Mouse (Mus musculus) forebrain, embryonic 11.5 days (tissue): ENCODE results near the gene Batf3. TPM values are rescaled to one million over a fixed set of nuclear protein-coding genes. Genes with fewer than 3 reads are reported as not detected.

ENCODE experiments used
- ATAC-seq: fragments of 200-750 bp; cut with Nextera tagmentation; replicated peaks from 2 replicates; pipeline ENCODE4 v1.8.0; 2017; ENCODE audit warnings: moderate TSS enrichment; ENCODE audit not compliant: low FRiP score
- DNase-seq: peaks from one replicate; pipeline ENCODE4 v3.0.0-alpha.2; 2017; ENCODE audit warnings: low spot score
- H3K27ac ChIP-seq: fragments of 300-500 bp; sonication (generic); 2 replicates; pipeline ENCODE4 v1.5.1; 2014; ENCODE audit warnings: low read depth, low read length
- H3K27me3 ChIP-seq: fragments of 300-500 bp; sonication (generic); 2 replicates; pipeline ENCODE4 v1.6.1; 2014; ENCODE audit warnings: mild to moderate bottlenecking, low read length, mixed read lengths; ENCODE audit not compliant: control insufficient read depth, insufficient read depth
- H3K36me3 ChIP-seq: fragments of 300-500 bp; sonication (generic); 2 replicates; pipeline ENCODE4 v1.6.1; 2014; ENCODE audit warnings: mild to moderate bottlenecking, low read length, moderate library complexity, mixed read lengths; ENCODE audit not compliant: control insufficient read depth, insufficient read depth
- H3K4me1 ChIP-seq: fragments of 300-500 bp; sonication (generic); replicated peaks from 2 replicates; pipeline ENCODE4 v1.6.1; 2014; ENCODE audit warnings: low read length, mixed read lengths; ENCODE audit not compliant: control insufficient read depth, insufficient read depth
- H3K4me2 ChIP-seq: fragments of 300-500 bp; sonication (generic); 2 replicates; pipeline ENCODE4 v1.6.1; 2014; ENCODE audit warnings: low read depth, mild to moderate bottlenecking, low read length, moderate library complexity, mixed read lengths; ENCODE audit not compliant: severe bottlenecking
- H3K4me3 ChIP-seq: fragments of 300-500 bp; sonication (generic); 2 replicates; pipeline ENCODE4 v1.5.1; 2014; ENCODE audit warnings: low read depth, low read length
- H3K9ac ChIP-seq: fragments of 300-500 bp; sonication (generic); 2 replicates; pipeline ENCODE4 v1.6.1; 2014; ENCODE audit warnings: low read length
- H3K9me3 ChIP-seq: fragments of 300-500 bp; sonication (generic); 2 replicates; pipeline ENCODE4 v1.6.1; 2016; ENCODE audit warnings: low read length, mixed read lengths; ENCODE audit not compliant: control insufficient read depth
- WGBS: fragments of 180-500 bp; shearing (Covaris S2); extraction: QIAGEN DNeasy Blood & Tissue Kit; methylation state at CpG from one replicate; pipeline ENCODE4 v1.1.7; 2014; 5-methylcytosine and 5-hydroxymethylcytosine counted together
- polyA plus RNA-seq: library from polyadenylated mRNA; unstranded; fragments of >200 nt; fragmentation: Nextera tagmentation; extraction: Ambion mirVana; gene quantifications from 2 replicates; pipeline ENCODE4 v1.2.1, GENCODE M21; 2014

Gene Batf3
- polyA plus RNA-seq, 1 experiment from 2014 or later = 6.0 TPM

DNA sequence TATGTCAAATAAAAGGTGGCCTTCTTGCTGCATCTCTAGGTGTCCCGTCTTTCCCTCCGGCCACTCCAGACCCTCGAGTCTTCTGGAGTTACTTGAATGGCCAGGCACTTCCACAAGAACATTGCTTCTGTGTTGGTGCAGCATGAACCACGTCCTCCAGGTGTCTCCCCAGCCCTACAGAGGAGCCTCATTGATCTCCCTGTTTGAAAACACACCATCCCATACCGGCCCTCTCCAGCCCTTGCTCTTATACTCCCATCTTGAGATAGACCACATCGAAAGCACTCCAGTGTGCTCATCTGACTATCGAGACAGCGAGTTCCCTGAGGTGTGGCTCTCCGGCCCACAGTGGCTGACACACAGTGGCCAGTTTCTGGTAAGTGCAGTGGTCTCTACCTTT, 2.6 kb upstream of the Batf3 start:
- Histone ChIP-seq H3K27me3 (peaks cover 16% of the 10 kb centered on the region), H3K36me3 (no peaks in the 10 kb centered on the region), H3K27ac (no peak overlapping the region), H3K4me3 (no peak overlapping the region), H3K9me3 (no peaks in the 10 kb centered on the region), H3K4me1 (peaks cover 3% of the 10 kb centered on the region), H3K9ac (no peak overlapping the region), H3K4me2 (no peak overlapping the region)
- DNase-seq (no peak), ATAC-seq (no peak)
- WGBS = 77% methylated on average over 9 of the region's 9 CpGs

DNA sequence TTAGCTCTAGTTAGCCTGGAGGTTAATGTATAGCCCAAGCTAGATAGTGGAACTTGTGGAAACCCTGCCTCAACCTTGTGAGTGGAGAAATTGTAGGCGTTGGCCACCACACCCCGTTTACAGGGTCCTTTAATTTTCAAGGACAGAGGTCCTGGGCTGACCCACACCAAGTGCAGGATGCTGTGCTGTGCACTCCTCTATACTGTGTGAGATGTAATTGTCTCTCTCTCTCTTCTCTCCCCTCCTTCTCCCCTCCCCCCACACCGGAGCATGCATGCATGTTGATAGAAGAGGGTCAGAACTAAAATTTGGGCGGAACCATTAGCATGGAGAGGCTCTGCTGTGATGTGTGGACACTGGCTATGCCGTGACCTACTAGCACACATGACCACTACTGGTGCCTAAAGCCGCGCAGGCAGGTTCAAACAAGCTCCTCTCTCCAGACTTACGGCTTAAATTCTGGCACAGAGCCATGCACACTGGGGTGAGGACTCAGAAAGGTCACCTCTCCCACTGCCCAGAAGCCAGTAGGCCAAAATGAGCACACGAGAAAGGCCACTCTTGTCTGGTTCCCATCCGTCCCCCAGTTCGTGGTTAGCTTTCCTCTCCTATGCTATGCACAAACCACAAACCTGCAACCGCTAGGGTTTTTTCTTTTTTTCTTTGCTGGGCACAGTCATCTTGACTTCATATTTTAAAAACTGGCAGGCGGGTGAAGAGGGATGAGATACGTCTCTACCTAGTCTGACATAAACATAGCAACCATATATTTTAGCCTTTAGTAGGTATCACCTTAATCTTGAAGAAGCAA, 571 bp upstream of the Batf3 start:
- peak; percentile 44; the same call in 1 of the 2 replicates for ATAC-seq
- WGBS = 60% methylated on average over 14 of the region's 14 CpGs
- H3K27ac ChIP-seq = no peak overlapping the region

GRCm38 (mm10) chr1:191099114-191099513, 1.5 kb downstream of the Batf3 start:
- no peak overlapping the region for H3K9ac ChIP-seq
- DNase-seq (no peak), ATAC-seq (no peak)
- no peaks in the 10 kb centered on the region for H3K9me3 ChIP-seq
- H3K36me3 ChIP-seq = no peaks in the 10 kb centered on the region
- peaks cover 3% of the 10 kb centered on the region for H3K4me1 ChIP-seq
- H3K27me3 ChIP-seq = peaks cover 16% of the 10 kb centered on the region
- WGBS = 52% methylated on average over 5 of the region's 5 CpGs
- H3K27ac ChIP-seq = no peak overlapping the region
- H3K4me2 ChIP-seq = peak overlapping the region; percentile 97; the same call in 1 of the 2 replicates
- H3K4me3 ChIP-seq = no peak overlapping the region

More for the DNA sequence above, 571 bp upstream of the Batf3 start:
- Histone ChIP-seq H3K4me3 (peak overlapping the region; percentile 53), H3K9ac (peak overlapping the region; percentile 64; the same call in 1 of the 2 replicates), H3K4me1 (peaks cover 3% of the 10 kb centered on the region), H3K27me3 (peaks cover 16% of the 10 kb centered on the region), H3K9me3 (no peaks in the 10 kb centered on the region), H3K4me2 (peak overlapping the region; percentile 97), H3K36me3 (no peaks in the 10 kb centered on the region)
- no peak for DNase-seq

- 72% methylated on average over 5 of the region's 5 CpGs for WGBS
- H3K4me1 ChIP-seq = peaks cover 3% of the 10 kb centered on the region
- DNase-seq (no peak), ATAC-seq (no peak)
- no peak overlapping the region for H3K27ac ChIP-seq
- H3K4me2 ChIP-seq = no peak overlapping the region
- no peaks in the 10 kb centered on the region for H3K9me3 ChIP-seq
- no peak overlapping the region for H3K9ac ChIP-seq
- H3K27me3 ChIP-seq = peaks cover 16% of the 10 kb centered on the region
- H3K36me3 ChIP-seq = no peaks in the 10 kb centered on the region
- H3K4me3 ChIP-seq = no peak overlapping the region
Observed at GRCm38 (mm10) chr1:191099772-191100291, 2.2 kb downstream of the Batf3 start.

DNA sequence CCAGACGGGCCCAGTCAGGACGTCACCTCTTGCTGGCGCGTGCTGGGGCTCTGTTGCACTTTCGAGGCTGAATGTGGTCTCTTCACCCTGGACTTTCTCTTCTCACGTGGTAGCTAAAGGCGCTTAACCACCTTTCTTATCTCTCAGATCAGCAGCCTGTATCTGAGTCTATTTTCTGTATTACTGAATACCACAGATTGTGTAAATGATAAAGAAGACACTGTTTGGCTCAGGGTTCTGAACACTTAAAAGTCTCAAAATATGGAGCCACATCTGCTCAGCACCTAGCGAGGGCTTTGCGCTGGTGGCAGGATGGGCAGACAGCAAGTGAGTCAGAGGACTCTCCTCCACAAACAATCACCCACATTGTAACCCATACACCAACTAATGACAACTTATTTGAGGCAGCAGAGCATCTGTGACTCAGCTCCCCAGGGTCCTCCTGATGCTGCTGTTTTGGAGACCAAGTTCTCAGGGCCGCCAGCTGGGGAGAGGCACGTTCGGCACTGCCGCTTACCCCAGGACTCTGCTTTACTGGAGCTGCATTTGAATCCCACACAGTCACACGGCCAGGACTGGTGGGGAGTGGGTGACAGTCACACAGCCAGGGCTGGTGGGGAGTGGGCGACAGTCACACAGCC, 5.2 kb downstream of the Batf3 start:
- no peak for DNase-seq
- Histone ChIP-seq H3K9ac (no peak overlapping the region), H3K4me3 (no peak overlapping the region), H3K4me2 (no peak overlapping the region), H3K27me3 (peaks cover 12% of the 10 kb centered on the region), H3K9me3 (no peaks in the 10 kb centered on the region), H3K27ac (no peak overlapping the region), H3K4me1 (peaks cover 3% of the 10 kb centered on the region; the same call in 1 of the 2 replicates), H3K36me3 (no peaks in the 10 kb centered on the region)
- no peak for ATAC-seq
- 91% methylated on average over 15 of the region's 15 CpGs for WGBS

GRCm38 (mm10) chr1:191105246-191105645, 7.6 kb downstream of the Batf3 start:
- no peak overlapping the region for H3K27ac ChIP-seq
- 85% methylated on average over 9 of the region's 9 CpGs for WGBS
- no peaks in the 10 kb centered on the region for H3K9me3 ChIP-seq
- DNase-seq = no peak
- no peak overlapping the region for H3K4me3 ChIP-seq
- no peak overlapping the region for H3K9ac ChIP-seq
- H3K4me1 ChIP-seq = no peaks in the 10 kb centered on the region
- ATAC-seq = no peak
- no peaks in the 10 kb centered on the region for H3K27me3 ChIP-seq
- H3K36me3 ChIP-seq = no peaks in the 10 kb centered on the region
- no peak overlapping the region for H3K4me2 ChIP-seq

- DNase-seq = no peak
- no peaks in the 10 kb centered on the region for H3K27me3 ChIP-seq
- no peak for ATAC-seq
- H3K9ac ChIP-seq = no peak overlapping the region
- H3K4me1 ChIP-seq = no peaks in the 10 kb centered on the region
- no peak overlapping the region for H3K27ac ChIP-seq
- H3K36me3 ChIP-seq = no peaks in the 10 kb centered on the region
- no peaks in the 10 kb centered on the region for H3K9me3 ChIP-seq
- no peak overlapping the region for H3K4me2 ChIP-seq
- H3K4me3 ChIP-seq = no peak overlapping the region
- WGBS = 82% methylated on average over 10 of the region's 10 CpGs
Observed at GRCm38 (mm10) chr1:191107306-191107705, 9.7 kb downstream of the Batf3 start.

- no peak overlapping the region for H3K4me3 ChIP-seq
- no peaks in the 10 kb centered on the region for H3K36me3 ChIP-seq
- H3K9me3 ChIP-seq = no peaks in the 10 kb centered on the region
- ATAC-seq = no peak
- no peak overlapping the region for H3K27ac ChIP-seq
- no peak for DNase-seq
- H3K9ac ChIP-seq = no peak overlapping the region
- WGBS = 83% methylated on average over 9 of the region's 9 CpGs
- H3K27me3 ChIP-seq = no peaks in the 10 kb centered on the region
- H3K4me2 ChIP-seq = no peak overlapping the region
- no peaks in the 10 kb centered on the region for H3K4me1 ChIP-seq
Observed at GRCm38 (mm10) chr1:191109907-191110306, 12.3 kb downstream of the Batf3 start.
